Mouse (Mus musculus) heart, embryonic 14.5 days (tissue): ENCODE data around the gene Riok2. TPM values are rescaled to one million over a fixed set of nuclear protein-coding genes. Genes with fewer than 3 reads are reported as not detected.

ENCODE experiments used
- ATAC-seq: fragments of 200-750 bp; cut with Nextera tagmentation; 2 replicates; pipeline ENCODE4 v1.8.0; 2017; ENCODE audit warnings: low read depth, moderate TSS enrichment; ENCODE audit not compliant: insufficient number of reproducible peaks, insufficient read depth, low FRiP score
- H3K27ac ChIP-seq, 2 experiments: fragments of 200-500 bp in 1 of 2; fragments of 300-500 bp in 1 of 2; sonication (generic) in 1 of 2; replicated peaks in 1 of 2; 2 replicates each; pipeline ENCODE4 v1.5.1; 2012 to 2014; ENCODE audit warnings: low read depth in 2 of 2, low read length in 2 of 2, control low read depth in 1 of 2, mild to moderate bottlenecking in 1 of 2, mixed read lengths in 1 of 2; ENCODE audit not compliant: control insufficient read depth in 1 of 2, insufficient read depth in 1 of 2
- H3K27me3 ChIP-seq: fragments of 300-500 bp; sonication (generic); 2 replicates; pipeline ENCODE4 v1.6.1; 2014; ENCODE audit warnings: mild to moderate bottlenecking, low read length, control low read depth; ENCODE audit not compliant: control insufficient read depth, insufficient read depth
- H3K36me3 ChIP-seq: fragments of 300-500 bp; sonication (generic); 2 replicates; pipeline ENCODE4 v1.6.1; 2014; ENCODE audit warnings: mild to moderate bottlenecking, control low read depth, low read length, mixed read lengths; ENCODE audit not compliant: control insufficient read depth, insufficient read depth
- H3K4me1 ChIP-seq, 2 experiments: fragments of 200-500 bp in 1 of 2; fragments of 300-500 bp in 1 of 2; sonication (generic) in 1 of 2; 2 replicates each; pipeline ENCODE4 v1.6.1; 2012 to 2014; ENCODE audit warnings: low read length in 2 of 2, control low read depth in 1 of 2, mixed read lengths in 1 of 2; ENCODE audit not compliant: control insufficient read depth in 2 of 2, insufficient read depth in 2 of 2
- H3K4me2 ChIP-seq: fragments of 300-500 bp; sonication (generic); 2 replicates; pipeline ENCODE4 v1.6.1; 2014; ENCODE audit warnings: mild to moderate bottlenecking, low read length
- H3K4me3 ChIP-seq, 2 experiments: fragments of 200-500 bp in 1 of 2; fragments of 300-500 bp in 1 of 2; sonication (generic) in 1 of 2; 2 replicates each; pipeline ENCODE4 v1.5.1; 2012 to 2014; ENCODE audit warnings: low read length in 2 of 2, mild to moderate bottlenecking in 2 of 2, control low read depth in 1 of 2, low read depth in 1 of 2, moderate library complexity in 1 of 2; ENCODE audit not compliant: control insufficient read depth in 1 of 2, insufficient read depth in 1 of 2
- H3K9ac ChIP-seq: fragments of 300-500 bp; sonication (generic); 2 replicates; pipeline ENCODE4 v1.6.1; 2014; ENCODE audit warnings: mild to moderate bottlenecking, low read length
- H3K9me3 ChIP-seq: fragments of 300-500 bp; sonication (generic); 2 replicates; pipeline ENCODE4 v1.6.1; 2016; ENCODE audit warnings: low read length, control low read depth; ENCODE audit not compliant: control insufficient read depth
- WGBS: fragments of 180-500 bp; shearing (Covaris S2); extraction: QIAGEN DNeasy Blood & Tissue Kit; methylation state at CpG from one replicate; pipeline ENCODE4 v1.1.7; 2014; 5-methylcytosine and 5-hydroxymethylcytosine counted together
- polyA plus RNA-seq: library from polyadenylated mRNA; unstranded; fragments of >200 nt; fragmentation: Nextera tagmentation; extraction: Ambion mirVana; gene quantifications from 2 replicates; pipeline ENCODE4 v1.2.1, GENCODE M21; 2014

The Riok2 gene
- polyA plus RNA-seq, 1 experiment from 2014 or later = 22.7 TPM

DNA sequence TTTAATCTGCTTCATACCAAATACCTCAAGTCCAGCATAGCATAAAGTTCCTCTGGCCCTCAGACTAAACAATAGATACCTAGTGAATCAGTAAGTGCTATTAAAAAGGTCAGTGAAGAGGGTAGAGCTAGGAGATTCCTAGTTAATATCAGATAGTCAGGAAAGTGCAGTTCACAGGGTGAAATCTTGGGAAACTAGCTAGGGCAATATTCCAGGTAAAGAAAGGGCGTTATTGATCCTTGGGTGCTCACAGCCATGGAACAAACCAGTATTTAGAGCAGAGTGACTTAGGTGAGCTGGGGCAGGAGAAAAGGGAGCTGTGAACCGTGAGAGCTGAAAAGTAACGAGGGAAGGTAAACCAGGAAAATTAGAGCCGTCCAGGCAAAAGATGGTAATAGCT, 9.6 kb downstream of the Riok2 start:
- H3K4me1 ChIP-seq = no peaks in the 10 kb centered on the region
- no peak overlapping the region for H3K27ac ChIP-seq
- WGBS = 95% methylated on average over 4 of the region's 4 CpGs
- ATAC-seq = no peak
- no peak overlapping the region for H3K4me3 ChIP-seq
- H3K4me2 ChIP-seq = no peak overlapping the region
- H3K27me3 ChIP-seq = no peaks in the 10 kb centered on the region
- H3K9ac ChIP-seq = no peak overlapping the region
- no peaks in the 10 kb centered on the region for H3K9me3 ChIP-seq
- H3K36me3 ChIP-seq = peaks cover 74% of the 10 kb centered on the region

DNA sequence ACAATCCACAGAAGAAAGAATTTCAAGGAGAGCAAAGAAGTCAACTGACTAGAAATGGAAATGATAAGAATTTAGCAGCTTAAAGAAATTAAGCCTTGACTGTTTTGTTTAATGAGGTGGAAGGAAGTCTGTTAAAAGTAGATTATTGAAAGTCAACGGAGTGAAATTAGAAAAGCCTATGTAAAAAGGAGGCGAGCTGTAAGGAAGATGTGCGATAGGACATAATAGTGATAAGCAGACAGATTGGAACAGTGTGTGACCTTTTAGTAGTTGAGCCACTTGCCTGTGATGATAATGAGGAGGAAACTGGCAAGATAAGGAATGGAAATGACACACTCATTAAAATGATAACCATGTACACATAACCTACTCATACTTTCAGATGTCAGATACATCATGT, 10.4 kb downstream of the Riok2 start:
- H3K4me2 ChIP-seq = no peak overlapping the region
- H3K4me3 ChIP-seq = no peak overlapping the region
- peaks cover 77% of the 10 kb centered on the region for H3K36me3 ChIP-seq
- no peak for ATAC-seq
- H3K9me3 ChIP-seq = no peaks in the 10 kb centered on the region
- no peaks in the 10 kb centered on the region for H3K27me3 ChIP-seq
- no peak overlapping the region for H3K9ac ChIP-seq
- no peak overlapping the region for H3K27ac ChIP-seq
- WGBS = 79% methylated on average over 3 of the region's 3 CpGs
- H3K4me1 ChIP-seq = no peaks in the 10 kb centered on the region

DNA sequence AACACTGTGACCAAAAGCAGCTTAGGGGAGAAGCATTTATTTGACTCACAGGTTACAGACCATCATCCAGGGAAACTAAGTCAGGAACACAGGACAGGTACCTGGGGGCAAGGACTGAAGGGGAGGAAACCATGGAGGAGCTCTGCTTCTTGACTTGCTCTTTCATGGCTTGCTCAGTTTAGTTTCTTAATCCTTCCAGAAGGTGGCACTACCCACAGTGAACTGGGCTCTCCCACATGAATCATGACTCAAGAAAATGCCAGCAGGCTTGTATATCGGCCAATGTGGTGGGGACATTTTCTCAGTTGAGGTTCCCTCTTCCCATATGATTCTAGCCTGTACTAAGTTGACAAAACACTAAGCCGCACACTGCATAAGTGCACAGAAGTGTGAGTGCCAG, 12.0 kb downstream of the Riok2 start:
- Histone ChIP-seq H3K4me1 (no peaks in the 10 kb centered on the region), H3K36me3 (peaks cover 82% of the 10 kb centered on the region), H3K4me2 (no peak overlapping the region), H3K27me3 (no peaks in the 10 kb centered on the region), H3K27ac (no peak overlapping the region), H3K9ac (no peak overlapping the region), H3K9me3 (no peaks in the 10 kb centered on the region), H3K4me3 (no peak overlapping the region)
- 81% methylated on average over 2 of the region's 2 CpGs for WGBS
- no peak for ATAC-seq

DNA sequence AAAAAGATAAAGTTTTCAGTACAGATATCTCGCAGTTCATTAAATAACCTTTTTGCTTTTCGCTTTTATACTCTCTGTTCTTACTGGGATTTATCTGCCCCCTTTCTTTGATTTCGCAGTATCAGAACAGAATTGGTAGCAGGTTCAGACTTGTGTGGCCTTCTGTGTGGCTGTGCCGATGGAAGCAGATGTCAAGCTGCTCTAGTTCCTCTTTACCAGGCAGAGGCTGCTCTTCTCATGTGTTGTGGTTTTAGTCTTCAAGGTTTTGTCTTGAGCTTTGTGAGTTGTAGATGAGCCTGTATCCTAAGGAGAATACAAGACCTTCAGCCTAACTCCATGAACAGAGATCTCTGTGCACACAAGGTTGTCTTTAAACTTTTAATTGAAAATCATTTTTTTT, 17.7 kb downstream of the Riok2 start:
- Histone ChIP-seq H3K4me3 (no peak overlapping the region), H3K27me3 (no peaks in the 10 kb centered on the region), H3K36me3 (peaks cover 64% of the 10 kb centered on the region), H3K9me3 (no peaks in the 10 kb centered on the region), H3K27ac (no peak overlapping the region), H3K4me1 (no peaks in the 10 kb centered on the region), H3K4me2 (no peak overlapping the region), H3K9ac (no peak overlapping the region)
- no peak for ATAC-seq
- 90% methylated on average over 4 of the region's 4 CpGs for WGBS

DNA sequence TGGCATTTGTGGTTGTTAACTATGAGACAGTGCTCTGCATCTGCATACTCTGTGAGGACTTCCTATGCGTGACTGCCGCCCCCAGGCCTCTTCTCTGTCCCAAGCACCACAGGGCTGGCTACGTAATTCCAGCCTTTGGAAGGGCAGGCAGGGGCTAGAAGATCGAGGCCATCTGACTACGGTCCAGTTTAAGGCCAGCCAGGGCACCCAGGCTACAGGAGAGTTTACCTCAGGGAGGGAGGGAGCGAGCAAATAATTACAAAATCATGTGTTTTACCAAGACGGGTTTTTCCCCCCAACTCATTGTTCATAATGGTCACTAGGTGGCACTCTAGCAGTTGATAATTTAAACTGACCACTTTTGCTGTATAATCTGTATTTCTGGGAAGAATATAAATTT, 18.8 kb downstream of the Riok2 start:
- no peak for ATAC-seq
- no peaks in the 10 kb centered on the region for H3K9me3 ChIP-seq
- no peak overlapping the region for H3K4me2 ChIP-seq
- no peak overlapping the region for H3K4me3 ChIP-seq
- peaks cover 56% of the 10 kb centered on the region for H3K36me3 ChIP-seq
- WGBS = 69% methylated on average over 7 of the region's 7 CpGs
- no peaks in the 10 kb centered on the region for H3K4me1 ChIP-seq
- H3K9ac ChIP-seq = no peak overlapping the region
- no peak overlapping the region for H3K27ac ChIP-seq
- H3K27me3 ChIP-seq = no peaks in the 10 kb centered on the region

DNA sequence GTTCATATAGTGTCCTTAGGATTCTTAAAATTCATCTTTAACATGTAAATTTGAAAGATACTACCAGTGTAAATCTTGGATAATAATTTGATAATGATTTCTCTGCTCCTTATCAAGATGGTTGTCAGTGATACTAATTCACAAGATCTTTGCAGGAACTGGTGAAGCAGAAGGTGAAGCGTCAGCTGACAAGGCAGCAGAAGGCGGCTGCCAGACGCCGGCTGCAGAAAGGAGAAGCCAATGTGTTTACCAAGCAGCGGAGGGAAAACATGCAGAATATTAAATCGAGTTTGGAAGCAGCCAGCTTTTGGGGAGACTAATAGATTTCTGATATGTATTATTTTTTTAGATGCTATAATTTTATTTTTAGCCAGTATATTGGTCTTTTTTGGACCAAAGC, 19.2 kb downstream of the Riok2 start:
- peaks cover 55% of the 10 kb centered on the region for H3K36me3 ChIP-seq

DNA sequence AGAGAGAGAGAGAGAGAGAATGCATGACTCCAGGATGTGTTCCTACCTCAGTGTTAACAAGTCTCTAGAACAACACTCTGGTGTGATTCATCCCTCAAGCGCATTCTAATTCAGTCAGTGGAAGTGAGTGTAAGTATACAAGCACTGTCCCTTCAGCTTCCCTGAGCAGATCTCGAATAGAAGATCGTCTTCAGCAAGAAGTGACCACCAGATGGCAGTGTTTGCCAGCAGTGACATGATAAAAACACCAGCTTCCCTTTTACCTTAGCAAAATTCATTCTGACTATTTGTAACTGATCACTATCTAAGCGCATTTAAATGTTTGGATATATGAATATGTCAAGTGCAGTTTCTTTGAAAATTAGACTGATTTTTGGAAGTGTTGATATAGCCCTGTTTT, 20.2 kb downstream of the Riok2 start:
- Histone ChIP-seq H3K36me3 (peaks cover 44% of the 10 kb centered on the region), H3K4me1 (no peaks in the 10 kb centered on the region), H3K27ac (no peak overlapping the region), H3K4me2 (no peak overlapping the region), H3K27me3 (no peaks in the 10 kb centered on the region), H3K9me3 (no peaks in the 10 kb centered on the region), H3K9ac (no peak overlapping the region), H3K4me3 (no peak overlapping the region)
- 25% methylated on average over 4 of the region's 4 CpGs for WGBS
- ATAC-seq = no peak

More for the DNA sequence above, 19.2 kb downstream of the Riok2 start:
- WGBS = 93% methylated on average over 6 of the region's 6 CpGs
- H3K4me3 ChIP-seq = no peak overlapping the region
- H3K27ac ChIP-seq = no peak overlapping the region
- no peak overlapping the region for H3K9ac ChIP-seq
- no peaks in the 10 kb centered on the region for H3K27me3 ChIP-seq
- H3K4me1 ChIP-seq = no peaks in the 10 kb centered on the region
- H3K9me3 ChIP-seq = no peaks in the 10 kb centered on the region
- H3K4me2 ChIP-seq = no peak overlapping the region
- no peak for ATAC-seq

DNA sequence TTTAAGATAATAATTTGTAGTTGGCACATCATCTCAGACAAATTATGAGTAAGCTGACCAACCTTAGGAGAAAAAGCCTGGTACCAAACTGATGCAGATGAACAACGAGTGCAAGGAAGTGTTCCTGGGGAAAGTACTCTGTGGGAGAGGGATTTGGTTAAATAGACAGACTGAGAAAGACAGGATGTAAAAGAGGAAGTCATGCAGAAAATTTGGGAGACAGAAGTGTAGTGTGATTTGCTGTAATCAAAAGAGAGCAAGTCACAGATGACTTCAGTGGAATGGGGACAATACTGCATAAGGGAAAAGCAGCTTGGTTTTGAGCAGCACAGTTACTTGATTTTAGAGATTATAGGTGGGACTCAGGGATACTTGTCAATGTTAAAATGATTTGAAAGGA, 22.8 kb downstream of the Riok2 start:
- WGBS = 68% methylated on average over 1 of the region's 1 CpGs
- no peaks in the 10 kb centered on the region for H3K27me3 ChIP-seq
- no peaks in the 10 kb centered on the region for H3K9me3 ChIP-seq
- no peaks in the 10 kb centered on the region for H3K4me1 ChIP-seq
- no peak overlapping the region for H3K9ac ChIP-seq
- H3K27ac ChIP-seq = no peak overlapping the region
- peaks cover 24% of the 10 kb centered on the region for H3K36me3 ChIP-seq
- H3K4me2 ChIP-seq = no peak overlapping the region
- H3K4me3 ChIP-seq = no peak overlapping the region
- ATAC-seq = no peak
